Mouse (Mus musculus) heart, adult 2 months (tissue): ENCODE measurements around the gene Esp8. TPM values are rescaled to one million over a fixed set of nuclear protein-coding genes. Genes with fewer than 3 reads are reported as not detected.

Source experiments
- DNase-seq, 2 experiments: peaks; one replicate each; pipeline ENCODE4 v3.0.0; 2021
- H3K27ac ChIP-seq: fragments of 200-600 bp; 2 replicates; pipeline ENCODE4 v1.8.1; 2022
- H3K27me3 ChIP-seq: fragments of 200-500 bp; 2 replicates; pipeline ENCODE4 v1.6.1; 2012; ENCODE audit warnings: mild to moderate bottlenecking, low read length, inconsistent platforms, mixed read lengths; ENCODE audit not compliant: control insufficient read depth, insufficient read depth
- H3K36me3 ChIP-seq: fragments of 200-500 bp; 2 replicates; pipeline ENCODE4 v1.6.1; 2012; ENCODE audit warnings: low read length, inconsistent platforms; ENCODE audit not compliant: control insufficient read depth, insufficient read depth
- H3K4me1 ChIP-seq: fragments of 200-500 bp; 2 replicates; pipeline ENCODE4 v1.6.1; 2011; ENCODE audit warnings: low read length; ENCODE audit not compliant: control insufficient read depth, insufficient read depth
- H3K4me3 ChIP-seq: fragments of 200-600 bp; 2 replicates; pipeline ENCODE4 v1.8.1; 2022
- H3K79me2 ChIP-seq: fragments of 200-500 bp; replicated peaks from 2 replicates; pipeline ENCODE4 v1.6.1; 2012; ENCODE audit warnings: mild to moderate bottlenecking, inconsistent platforms, low read length, moderate library complexity, mixed read lengths; ENCODE audit not compliant: control insufficient read depth, insufficient read depth
- H3K9ac ChIP-seq: fragments of 200-500 bp; 2 replicates; pipeline ENCODE4 v1.6.1; 2012; ENCODE audit warnings: low read depth, mild to moderate bottlenecking, control low read depth, inconsistent platforms, low read length, mixed read lengths
- CTCF ChIP-seq: fragments of 200-600 bp; IDR thresholded peaks from 2 replicates; pipeline ENCODE4 v1.8.1; 2022; ENCODE audit warnings: antibody characterized with exemption, mild to moderate bottlenecking, moderate library complexity
- EP300 ChIP-seq: fragments of 200-500 bp; IDR thresholded peaks from 2 replicates; pipeline ENCODE4 v1.6.1; 2011; ENCODE audit warnings: low read depth, low read length, control low read depth; ENCODE audit not compliant: insufficient read depth
- POLR2A ChIP-seq: fragments of 200-500 bp; IDR thresholded peaks from 2 replicates; pipeline ENCODE4 v1.6.1; 2011; ENCODE audit warnings: mild to moderate bottlenecking, low read depth, low read length, control low read depth; ENCODE audit not compliant: insufficient read depth
- WGBS: fragments of 180-500 bp; shearing (Covaris S2); methylation state at CpG from one replicate; pipeline ENCODE4 v1.1.7; 2018; 5-methylcytosine and 5-hydroxymethylcytosine counted together
- intact Hi-C: fragments of 180-260 bp; cut with DNase I; formaldehyde crosslinking; loops from one replicate; pipeline ENCODE4 v1.15.1; 2025
- polyA plus RNA-seq: library from polyadenylated mRNA; depleted of rRNA; stranded (reverse); fragments of >200 nt; gene quantifications from 2 replicates; pipeline ENCODE4 v1.2.3, GENCODE M21; 2012; rRNA removed
- total RNA-seq, 2 experiments: library from RNA; stranded (reverse); gene quantifications; 2 replicates each; pipeline ENCODE4 v1.2.3; 2021

Esp8 gene
- total and polyA plus RNA-seq, 3 experiments: not detected

DNA sequence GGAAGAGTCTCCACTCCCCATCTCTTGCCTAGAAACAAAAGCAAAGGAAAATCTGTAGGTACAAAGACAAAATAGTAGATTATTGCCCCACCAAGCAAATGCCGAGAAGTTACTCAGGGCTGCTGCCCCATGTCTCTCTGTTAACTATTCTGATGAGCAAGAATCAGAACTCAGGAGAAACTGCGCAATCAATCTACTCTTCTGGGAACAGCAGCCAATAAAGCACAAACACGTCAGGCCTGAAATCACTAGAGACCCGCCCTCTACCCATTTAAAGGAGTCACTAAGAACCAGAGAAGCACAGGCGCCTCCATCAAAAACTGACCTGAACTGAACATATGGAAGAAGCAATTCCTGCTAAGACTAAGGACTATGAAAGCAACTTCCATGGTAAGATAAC is 41.4 kb downstream of the Esp8 start, which contains the start of gene Esp6:
Gene Esp6 (plus strand): TSS at position 301 of the 400 bp plus-strand sequence.
- TF ChIP-seq EP300 (no peak), POLR2A (no peak), CTCF (no peak)
- H3K27me3 ChIP-seq: no peaks in the 10 kb centered on the region
- H3K36me3 ChIP-seq: no peaks in the 10 kb centered on the region
- 69% methylated on average over 5 of the region's 5 CpGs for WGBS
- H3K27ac ChIP-seq: no peak within 1 kb of the TSS
- H3K4me3 ChIP-seq: no peak within 1 kb of the TSS
- intact Hi-C loops: no loop called here
- H3K9ac ChIP-seq: no peak within 1 kb of the TSS
- DNase-seq: no peak
- no peaks in the 10 kb centered on the region for H3K79me2 ChIP-seq
- no peaks in the 10 kb centered on the region for H3K4me1 ChIP-seq

Other genes starting within 250 kb of the Esp8 start
- not detected for gene Crisp1, start 200.8 kb upstream of the Esp8 start, total RNA-seq
- gene Crisp1, start 200.8 kb upstream of the Esp8 start, polyA plus RNA-seq: 0.12 TPM in 1 of 2 replicates, not detected in the other
- gene Esp6, start 41.5 kb downstream of the Esp8 start, total RNA-seq: not detected
- gene Esp6, start 41.5 kb downstream of the Esp8 start, polyA plus RNA-seq: not detected in 2 replicates
- not detected for gene Esp4, start 78.6 kb downstream of the Esp8 start, total RNA-seq
- gene Esp4, start 78.6 kb downstream of the Esp8 start, polyA plus RNA-seq: not detected in 2 replicates
- gene Esp3, start 112.1 kb downstream of the Esp8 start, total RNA-seq: not detected
- gene Esp3, start 112.1 kb downstream of the Esp8 start, polyA plus RNA-seq: not detected in 2 replicates
- not detected for gene Esp1, start 207.1 kb downstream of the Esp8 start, total RNA-seq
- not detected in 2 replicates for gene Esp1, start 207.1 kb downstream of the Esp8 start, polyA plus RNA-seq